Mouse (Mus musculus) cerebral cortex, adult 2 months (tissue): ENCODE data around the gene Naa16.

Experiments
- WGBS: fragments of 180-500 bp; shearing (Covaris S2); methylation state at CpG from one replicate; pipeline ENCODE4 v1.1.7; 2018; 5-methylcytosine and 5-hydroxymethylcytosine counted together

Gene Naa16

GRCm38 (mm10) chr14:79390265-79390926 lies at the start of gene Naa16:
Gene Naa16 (minus strand): TSS chr14:79390778.
- WGBS = under 1% methylated on average over 71 of the region's 71 CpGs

GRCm38 (mm10) chr14:79434068-79434467 lies 43.5 kb upstream of the Naa16 start:
- 87% methylated on average over 1 of the region's 1 CpGs for WGBS

- 57% methylated on average over 11 of the region's 59 CpGs for WGBS
Observed at GRCm38 (mm10) chr14:79426730-79427365, 36.3 kb upstream of the Naa16 start.

- WGBS = under 1% methylated on average over 39 of the region's 44 CpGs
Observed at GRCm38 (mm10) chr14:79425979-79426729, 35.6 kb upstream of the Naa16 start, which contains the start of gene Kbtbd7. Gene Kbtbd7 (plus strand): TSS chr14:79426511.

- 78% methylated on average over 20 of the region's 20 CpGs for WGBS
Observed at GRCm38 (mm10) chr14:79420083-79420685, 29.6 kb upstream of the Naa16 start.

GRCm38 (mm10) chr14:79413121-79413520 lies 22.5 kb upstream of the Naa16 start:
- WGBS = 91% methylated on average over 6 of the region's 6 CpGs

GRCm38 (mm10) chr14:79410662-79411061 lies 20.1 kb upstream of the Naa16 start:
- 85% methylated on average over 2 of the region's 2 CpGs for WGBS

GRCm38 (mm10) chr14:79409278-79409830 lies 18.8 kb upstream of the Naa16 start:
- WGBS = 94% methylated on average over 6 of the region's 6 CpGs

GRCm38 (mm10) chr14:79407641-79408040 lies 17.1 kb upstream of the Naa16 start:
- 90% methylated on average over 2 of the region's 2 CpGs for WGBS

GRCm38 (mm10) chr14:79397321-79398122 lies 6.9 kb upstream of the Naa16 start, which contains the start of gene Mtrf1:
Gene Mtrf1 (plus strand): TSS chr14:79397772.
- 18% methylated on average over 23 of the region's 23 CpGs for WGBS

GRCm38 (mm10) chr14:79393289-79393688 lies 2.7 kb upstream of the Naa16 start:
- 30% methylated on average over 1 of the region's 1 CpGs for WGBS

GRCm38 (mm10) chr14:79389438-79390264 lies 927 bp downstream of the Naa16 start:
- WGBS = 3% methylated on average over 16 of the region's 16 CpGs

- 93% methylated on average over 3 of the region's 3 CpGs for WGBS
Observed at GRCm38 (mm10) chr14:79388304-79388703, 2.3 kb downstream of the Naa16 start.

GRCm38 (mm10) chr14:79383120-79383519 lies 7.5 kb downstream of the Naa16 start:
- 98% methylated on average over 7 of the region's 7 CpGs for WGBS

- 86% methylated on average over 2 of the region's 2 CpGs for WGBS
Observed at GRCm38 (mm10) chr14:79358055-79358454, 32.5 kb downstream of the Naa16 start.

GRCm38 (mm10) chr14:79346384-79346783 lies 44.2 kb downstream of the Naa16 start:
- 46% methylated on average over 3 of the region's 3 CpGs for WGBS

GRCm38 (mm10) chr14:79335613-79336012 lies 55.0 kb downstream of the Naa16 start:
- WGBS = 83% methylated on average over 3 of the region's 3 CpGs

- WGBS = 65% methylated on average over 7 of the region's 7 CpGs
Observed at GRCm38 (mm10) chr14:79331936-79332335, 58.6 kb downstream of the Naa16 start.

- WGBS = 49% methylated on average over 16 of the region's 16 CpGs
Observed at GRCm38 (mm10) chr14:79330944-79331561, 59.5 kb downstream of the Naa16 start.

GRCm38 (mm10) chr14:79327033-79327432 lies 63.5 kb downstream of the Naa16 start:
- 23% methylated on average over 5 of the region's 5 CpGs for WGBS
